Mouse (Mus musculus) heart, postnatal 0 days (tissue): ENCODE measurements around the gene Pdzd2. TPM values are rescaled to one million over a fixed set of nuclear protein-coding genes. Genes with fewer than 3 reads are reported as not detected.
A peak's percentile ranks its signal among the peaks of the same experiment; 100 is the strongest.
"Not testable (repeated sequence)": the region's sequence is repeated elsewhere in the genome, so short reads cannot be mapped to it uniquely, and the experiment has no call there.

Experiments used
- ATAC-seq: fragments of 200-750 bp; cut with Nextera tagmentation; 2 replicates; pipeline ENCODE4 v1.8.0; 2017; ENCODE audit warnings: low read depth, moderate number of reproducible peaks, moderate library complexity; ENCODE audit not compliant: insufficient read depth
- DNase-seq: peaks from one replicate; pipeline ENCODE4 v3.0.0-alpha.2; 2016; ENCODE audit warnings: low spot score
- H3K27ac ChIP-seq: fragments of 300-500 bp; sonication (generic); 2 replicates; pipeline ENCODE4 v1.5.1; 2014; ENCODE audit warnings: low read depth, mild to moderate bottlenecking
- H3K27me3 ChIP-seq: fragments of 300-500 bp; sonication (generic); 2 replicates; pipeline ENCODE4 v1.6.1; 2014; ENCODE audit warnings: low read length, mixed read lengths; ENCODE audit not compliant: control insufficient read depth, insufficient read depth
- H3K36me3 ChIP-seq: fragments of 300-500 bp; sonication (generic); replicated peaks from 2 replicates; pipeline ENCODE4 v1.6.1; 2014; ENCODE audit warnings: low read length, mixed read lengths; ENCODE audit not compliant: control insufficient read depth, insufficient read depth
- H3K4me1 ChIP-seq: fragments of 300-500 bp; sonication (generic); 2 replicates; pipeline ENCODE4 v1.6.1; 2014; ENCODE audit warnings: antibody characterized with exemption; ENCODE audit not compliant: control insufficient read depth, insufficient read depth
- H3K4me2 ChIP-seq: fragments of 300-500 bp; sonication (generic); 2 replicates; pipeline ENCODE4 v1.6.1; 2014; ENCODE audit warnings: low read depth, mild to moderate bottlenecking, low read length, moderate library complexity
- H3K4me3 ChIP-seq: fragments of 300-500 bp; sonication (generic); 2 replicates; pipeline ENCODE4 v1.5.1; 2014; ENCODE audit warnings: low read depth, low read length
- H3K9ac ChIP-seq: fragments of 300-500 bp; sonication (generic); replicated peaks from 2 replicates; pipeline ENCODE4 v1.6.1; 2014; ENCODE audit warnings: low read depth, low read length, mixed read lengths
- H3K9me3 ChIP-seq: fragments of 300-500 bp; sonication (generic); replicated peaks from 2 replicates; pipeline ENCODE4 v1.6.1; 2016; ENCODE audit warnings: low read length; ENCODE audit not compliant: control insufficient read depth
- CTCF ChIP-seq: IDR thresholded peaks from 2 replicates; pipeline ENCODE4 v1.5.1; 2016; ENCODE audit warnings: antibody characterized with exemption, control low read depth, low read depth
- EP300 ChIP-seq: IDR thresholded peaks from 2 replicates; pipeline ENCODE4 v1.6.1; 2016; ENCODE audit warnings: antibody characterized with exemption, low read depth
- WGBS: fragments of 180-500 bp; shearing (Covaris S2); extraction: QIAGEN DNeasy Blood & Tissue Kit; methylation state at CpG from one replicate; pipeline ENCODE4 v1.1.7; 2014; 5-methylcytosine and 5-hydroxymethylcytosine counted together
- polyA plus RNA-seq: library from polyadenylated mRNA; unstranded; fragments of >200 nt; fragmentation: Nextera tagmentation; extraction: Ambion mirVana; gene quantifications from 2 replicates; pipeline ENCODE4 v1.2.1, GENCODE M21; 2015
- total RNA-seq: library from RNA; depleted of rRNA; stranded (reverse); fragments of >200 nt; gene quantifications from 2 replicates; pipeline ENCODE4 v1.2.3, GENCODE M21; 2014; ENCODE audit warnings: low replicate concordance

Pdzd2 gene
- total and polyA plus RNA-seq, 2 experiments from 2014 or later: 36.1 to 86.0 TPM

DNA sequence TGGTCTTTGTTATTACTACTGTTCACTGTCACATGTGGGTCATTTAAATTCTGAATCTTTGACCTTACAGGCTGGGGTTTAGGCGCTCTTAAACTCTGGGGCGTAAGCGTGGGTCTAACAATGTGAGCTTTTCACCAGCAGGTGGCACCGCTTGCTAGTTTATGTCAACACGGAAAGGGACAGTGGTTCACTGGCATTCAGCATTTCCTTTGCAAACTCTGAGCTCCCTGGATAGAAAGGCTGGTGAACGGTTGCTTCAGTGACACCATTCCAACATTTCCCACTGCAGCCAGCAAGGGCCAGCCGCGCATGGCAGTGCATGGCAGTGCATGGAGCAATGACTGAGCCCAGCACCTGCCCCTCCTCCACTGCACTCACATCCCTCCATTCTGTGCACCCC, 368.5 kb downstream of the Pdzd2 start:
- Histone ChIP-seq H3K36me3 (peaks cover 43% of the 10 kb centered on the region), H3K9me3 (no peaks in the 10 kb centered on the region), H3K27me3 (no peaks in the 10 kb centered on the region), H3K27ac (no peak overlapping the region), H3K9ac (no peak overlapping the region), H3K4me1 (peaks cover 17% of the 10 kb centered on the region; the same call in 1 of the 2 replicates), H3K4me2 (no peak overlapping the region), H3K4me3 (no peak overlapping the region)
- DNase-seq (peak; percentile 79), ATAC-seq (peak; percentile 48)
- peak; percentile 81 for TF ChIP-seq CTCF
- TF ChIP-seq EP300: no peak
- WGBS: 8% methylated on average over 8 of the region's 8 CpGs

DNA sequence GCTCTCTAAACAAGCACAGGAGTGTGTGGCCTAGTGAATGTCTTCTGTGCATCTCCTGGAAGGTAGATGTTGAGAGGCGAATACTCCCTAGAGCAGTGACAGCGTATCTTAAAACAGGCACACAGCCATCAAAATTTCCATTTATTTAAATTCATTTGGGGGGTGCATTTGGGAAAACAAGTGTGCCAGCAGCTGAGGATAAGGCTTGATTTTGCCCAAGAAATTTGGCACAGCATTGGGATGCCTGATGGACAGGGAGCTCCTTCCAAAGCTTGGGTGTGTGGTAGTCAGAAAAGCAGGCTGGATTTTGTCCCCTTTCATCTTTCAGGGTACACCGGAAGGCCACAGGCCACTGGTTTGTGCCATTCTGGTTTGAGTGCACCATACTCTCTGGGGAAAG, 369.6 kb downstream of the Pdzd2 start:
- no peak overlapping the region for H3K4me3 ChIP-seq
- ATAC-seq (no peak), DNase-seq (no peak)
- no peak for TF ChIP-seq CTCF
- H3K4me1 ChIP-seq: peaks cover 17% of the 10 kb centered on the region; the same call in 1 of the 2 replicates
- no peaks in the 10 kb centered on the region for H3K9me3 ChIP-seq
- no peak overlapping the region for H3K4me2 ChIP-seq
- no peak overlapping the region for H3K27ac ChIP-seq
- H3K9ac ChIP-seq: no peak overlapping the region
- peaks cover 51% of the 10 kb centered on the region for H3K36me3 ChIP-seq
- no peaks in the 10 kb centered on the region for H3K27me3 ChIP-seq
- WGBS: 93% methylated on average over 3 of the region's 3 CpGs

DNA sequence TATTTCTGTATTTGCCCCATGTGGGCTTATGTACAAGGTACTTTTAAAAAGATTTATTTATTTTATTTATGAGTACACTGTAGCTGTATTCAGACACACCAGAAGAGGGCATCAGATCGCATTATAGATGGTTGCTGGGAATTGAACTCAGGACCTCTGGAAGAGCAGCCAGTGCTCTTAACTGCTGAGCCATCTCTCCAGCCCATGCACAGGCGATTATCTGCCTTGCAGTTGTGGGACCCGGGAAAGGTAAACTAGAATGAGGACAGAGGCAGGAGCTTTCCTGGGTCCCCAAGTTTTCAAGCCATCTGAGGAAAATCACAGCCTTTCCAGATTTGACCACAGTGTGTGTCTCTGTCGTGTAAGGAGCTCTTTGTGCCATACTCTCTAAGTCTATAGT, 370.9 kb downstream of the Pdzd2 start:
- ATAC-seq: no peak
- Histone ChIP-seq H3K4me2 (no peak overlapping the region), H3K36me3 (peaks cover 50% of the 10 kb centered on the region), H3K4me1 (peaks cover 17% of the 10 kb centered on the region; the same call in 1 of the 2 replicates), H3K9ac (no peak overlapping the region), H3K9me3 (no peaks in the 10 kb centered on the region), H3K4me3 (no peak overlapping the region), H3K27ac (no peak overlapping the region), H3K27me3 (no peaks in the 10 kb centered on the region)
- TF ChIP-seq CTCF: no peak
- no peak for DNase-seq
- 84% methylated on average over 4 of the region's 4 CpGs for WGBS

DNA sequence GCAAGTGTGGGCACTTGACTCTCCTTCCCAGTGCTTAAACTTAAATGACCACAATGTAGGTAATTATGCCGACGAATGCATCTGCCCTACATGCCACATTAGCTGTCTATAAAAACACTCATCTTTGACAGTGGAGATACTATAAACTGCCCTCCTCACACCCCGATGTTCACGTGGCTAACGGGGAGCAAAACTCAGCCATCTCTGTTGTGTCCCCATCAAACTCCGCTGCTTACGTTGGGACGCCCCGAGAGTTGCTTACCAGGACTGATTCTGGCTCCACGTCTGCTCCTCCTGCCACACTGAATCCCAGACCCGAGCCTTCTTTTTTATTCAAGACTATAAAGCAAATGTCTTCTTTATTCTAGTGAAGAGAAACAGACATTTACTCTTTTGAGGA, 371.4 kb downstream of the Pdzd2 start:
- Histone ChIP-seq H3K27me3 (no peaks in the 10 kb centered on the region), H3K9me3 (no peaks in the 10 kb centered on the region), H3K4me2 (no peak overlapping the region), H3K4me1 (peaks cover 17% of the 10 kb centered on the region; the same call in 1 of the 2 replicates), H3K27ac (peak overlapping the region; percentile 41; the same call in 1 of the 2 replicates), H3K4me3 (no peak overlapping the region), H3K36me3 (peaks cover 50% of the 10 kb centered on the region), H3K9ac (no peak overlapping the region)
- WGBS: 74% methylated on average over 11 of the region's 11 CpGs
- TF ChIP-seq CTCF: no peak
- no peak for TF ChIP-seq EP300
- DNase-seq (no peak), ATAC-seq (no peak)

DNA sequence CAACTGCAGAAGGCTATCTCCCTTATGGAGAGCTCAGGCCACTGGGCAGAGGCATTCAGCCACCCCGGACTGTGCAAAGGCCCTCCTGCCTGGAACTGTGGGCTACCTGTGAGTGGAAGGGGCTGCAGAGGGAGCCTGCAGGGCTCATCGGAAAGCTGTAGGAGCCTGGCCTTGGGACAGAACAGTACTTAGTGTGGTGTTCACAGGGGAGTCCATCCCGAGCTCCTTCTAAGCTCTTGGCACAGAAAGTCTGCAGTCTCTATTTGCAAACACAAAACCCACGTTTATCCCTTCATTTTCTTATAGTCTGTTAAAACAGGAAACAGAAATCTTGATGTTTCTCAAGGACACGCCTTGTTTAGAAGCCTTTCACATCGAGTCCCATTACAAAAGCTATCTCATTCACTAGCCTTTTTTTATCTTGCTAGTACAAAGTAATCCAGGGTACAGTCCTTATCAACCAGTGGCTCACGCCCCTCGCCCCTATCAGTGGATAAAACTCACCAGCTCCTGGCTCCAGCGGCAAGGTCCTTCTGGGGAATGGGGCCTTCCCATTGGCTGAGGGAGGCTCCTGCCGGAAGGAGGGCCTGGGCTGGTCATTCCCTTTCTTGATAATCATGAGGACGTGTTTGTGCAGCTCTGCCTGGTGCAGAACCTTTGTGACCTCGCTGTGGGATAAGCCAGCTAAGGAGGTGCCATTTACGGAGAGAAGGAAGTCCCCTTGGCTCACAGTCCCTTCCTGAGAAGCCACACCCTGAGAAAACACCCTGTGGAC, 372.2 kb downstream of the Pdzd2 start:
- H3K36me3 ChIP-seq: peaks cover 50% of the 10 kb centered on the region
- 0 out of 2 replicates have a peak overlapping the region, but pooled peaks have one; percentile 1 for H3K4me2 ChIP-seq
- peaks cover 17% of the 10 kb centered on the region; the same call in 1 of the 2 replicates for H3K4me1 ChIP-seq
- DNase-seq (peak; percentile 66), ATAC-seq (peak; percentile 79)
- TF ChIP-seq CTCF (no peak), EP300 (no peak)
- peak overlapping the region; percentile 41 for H3K27ac ChIP-seq
- H3K27me3 ChIP-seq: no peaks in the 10 kb centered on the region
- H3K9ac ChIP-seq: no peak overlapping the region
- H3K4me3 ChIP-seq: no peak overlapping the region
- H3K9me3 ChIP-seq: no peaks in the 10 kb centered on the region
- WGBS: 17% methylated on average over 13 of the region's 13 CpGs

DNA sequence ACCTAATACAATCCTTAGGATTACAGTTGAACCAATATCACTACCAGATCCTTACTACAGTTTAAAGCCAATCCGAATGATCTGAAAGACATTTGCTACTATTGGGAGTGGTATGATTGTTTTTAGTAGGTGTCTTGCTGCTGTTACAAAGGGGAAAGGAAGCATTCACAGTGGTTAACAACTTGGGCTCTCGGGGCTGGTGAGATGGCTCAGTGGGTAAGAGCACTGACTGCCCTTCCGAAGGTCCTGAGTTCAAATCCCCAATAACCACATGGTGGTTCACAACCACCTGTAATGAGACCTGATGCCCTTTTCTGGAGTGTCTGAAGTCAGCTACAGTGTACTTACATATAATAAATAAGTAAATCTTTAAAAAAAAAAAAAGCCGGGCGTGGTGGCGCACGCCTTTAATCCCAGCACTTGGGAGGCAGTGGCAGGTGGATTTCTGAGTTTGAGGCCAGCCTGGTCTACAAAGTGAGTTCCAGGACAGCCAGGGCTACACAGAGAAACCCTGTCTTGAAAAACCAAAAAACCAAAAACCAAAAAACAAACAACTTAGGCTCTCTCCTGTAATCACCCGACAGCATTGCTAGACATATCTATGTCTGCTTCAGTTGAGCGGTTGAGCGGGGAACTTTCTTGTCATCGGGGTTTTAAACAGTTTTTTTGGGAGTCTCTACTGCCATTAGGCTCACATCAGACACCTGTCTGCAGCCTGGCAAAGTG, 373.0 kb downstream of the Pdzd2 start:
- not testable (repeated sequence) for H3K9me3 ChIP-seq, DNase-seq, H3K4me2 ChIP-seq, ATAC-seq, H3K27me3 ChIP-seq, H3K9ac ChIP-seq, H3K4me3 ChIP-seq
- Histone ChIP-seq H3K4me1 (peaks cover 17% of the 10 kb centered on the region; the same call in 1 of the 2 replicates), H3K36me3 (peaks cover 50% of the 10 kb centered on the region), H3K27ac (peak overlapping the region; percentile 41; the same call in 1 of the 2 replicates)
- 85% methylated on average over 11 of the region's 11 CpGs for WGBS
